Mouse (Mus musculus): ENCODE measurements around the gene Ppm1h.
A peak's percentile ranks its signal among the peaks of the same experiment; 100 is the strongest.

The Ppm1h gene

DNA sequence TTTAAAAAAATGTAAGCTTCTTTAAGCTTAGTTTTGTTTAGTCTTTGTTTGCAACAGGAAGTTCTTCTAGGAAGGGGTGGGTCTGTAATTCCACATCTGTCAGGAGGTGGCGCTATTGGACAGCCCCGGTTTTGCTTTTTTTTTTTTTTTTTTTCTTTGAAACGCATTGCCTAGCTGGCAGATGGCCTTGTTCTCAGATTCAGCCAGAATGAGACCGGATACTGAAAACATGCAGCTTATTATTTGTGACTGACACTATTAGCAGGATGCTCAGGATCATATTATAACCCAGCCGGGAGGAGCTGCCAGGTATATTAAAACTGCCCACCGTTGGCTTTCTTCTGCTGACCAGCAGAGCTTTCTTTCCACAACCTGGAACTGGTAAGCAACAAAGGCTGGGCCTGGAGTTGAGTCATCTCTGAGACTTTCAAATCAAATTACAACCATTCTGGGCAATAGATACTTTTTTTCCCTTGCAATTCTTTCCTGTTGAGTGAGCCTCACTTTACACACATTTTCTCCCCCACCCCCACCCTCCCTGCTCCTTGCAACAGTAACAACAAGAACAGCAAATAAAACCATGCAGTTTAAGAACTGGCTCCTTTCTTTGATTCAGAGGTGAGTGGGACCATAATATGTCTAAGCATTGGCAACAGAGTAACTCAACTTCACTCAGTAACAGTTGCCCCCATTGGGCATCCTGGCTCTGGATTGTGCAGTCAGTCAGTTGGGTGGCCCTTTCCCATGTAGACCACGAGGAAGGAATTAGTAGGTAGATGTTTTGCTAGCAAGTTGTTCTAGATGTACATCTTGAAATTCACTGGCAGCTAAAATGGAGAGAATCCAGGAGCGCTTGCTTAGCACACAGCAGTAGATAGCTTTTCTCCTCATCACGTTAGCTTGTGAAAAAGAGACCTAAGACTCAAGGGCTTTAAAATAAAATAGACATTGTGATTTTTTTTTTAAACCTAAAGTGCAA, 128.9 kb downstream of the Ppm1h start:
- peak; percentile 73 to 83 for DNase-seq (ENCODE audit: low spot score in 2 of 2)

DNA sequence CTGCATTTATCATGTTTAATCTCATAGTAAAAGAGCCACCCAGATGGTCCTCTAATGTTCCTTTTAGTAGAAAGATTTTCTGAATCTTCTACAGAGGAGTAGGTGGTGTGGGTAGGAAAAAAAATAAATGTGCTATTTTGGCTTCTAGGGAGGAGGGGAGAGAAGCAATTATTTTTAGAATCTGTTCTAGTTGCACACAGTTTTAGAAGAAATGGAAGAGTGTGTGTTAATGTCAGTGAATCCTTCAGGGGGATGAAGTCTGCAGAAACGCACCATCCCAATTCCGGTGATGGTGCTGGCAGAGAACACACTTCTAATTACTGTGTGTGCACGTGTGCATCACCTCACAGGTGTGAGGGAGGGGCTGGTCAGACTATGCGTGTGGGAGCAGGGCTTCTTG, 129.6 kb downstream of the Ppm1h start:
- DNase-seq (ENCODE audit: low spot score in 2 of 2) = no peak

DNA sequence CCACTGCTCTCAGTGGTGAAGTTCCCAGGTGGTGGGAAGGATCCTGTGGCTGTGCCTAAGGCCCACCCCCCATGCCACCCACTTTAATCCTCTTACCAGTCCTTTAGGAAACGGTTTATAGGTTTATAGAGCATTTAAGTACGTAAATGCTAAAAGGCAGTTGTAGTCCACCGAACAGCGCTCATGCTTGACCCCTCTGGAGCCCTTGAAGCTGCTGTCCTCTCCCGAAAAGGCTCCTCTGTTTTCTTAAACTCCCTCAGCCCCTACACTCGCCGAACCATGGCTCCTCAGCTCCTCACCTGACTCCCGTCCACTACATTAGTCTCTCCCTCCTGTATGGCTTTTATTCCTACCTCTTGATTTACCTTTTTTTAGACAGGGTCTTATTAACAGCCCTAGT, 131.3 kb downstream of the Ppm1h start:
- no peak for DNase-seq (ENCODE audit: low spot score in 2 of 2)

DNA sequence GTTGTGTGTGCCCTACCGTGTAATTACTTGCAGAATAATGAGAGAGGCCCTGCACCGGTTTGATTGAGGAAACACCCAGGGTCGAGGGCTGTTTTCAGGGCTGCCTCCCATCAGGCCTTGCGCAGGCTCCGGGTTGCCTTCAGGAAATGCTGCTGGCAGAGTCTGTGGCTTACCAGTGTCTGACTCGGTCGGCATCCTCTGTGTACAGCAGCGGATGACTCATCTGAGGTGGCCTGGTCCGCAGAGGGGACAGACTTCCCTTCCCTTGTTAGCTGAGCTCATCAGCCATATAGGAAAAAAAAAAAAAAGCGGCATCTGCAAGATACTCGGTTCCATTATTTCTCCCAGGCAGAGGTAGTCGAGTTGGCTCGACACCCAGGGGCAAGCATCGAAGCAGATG, 136.5 kb downstream of the Ppm1h start:
- DNase-seq (ENCODE audit: low spot score in 2 of 2) = peak; percentile 59 to 69

DNA sequence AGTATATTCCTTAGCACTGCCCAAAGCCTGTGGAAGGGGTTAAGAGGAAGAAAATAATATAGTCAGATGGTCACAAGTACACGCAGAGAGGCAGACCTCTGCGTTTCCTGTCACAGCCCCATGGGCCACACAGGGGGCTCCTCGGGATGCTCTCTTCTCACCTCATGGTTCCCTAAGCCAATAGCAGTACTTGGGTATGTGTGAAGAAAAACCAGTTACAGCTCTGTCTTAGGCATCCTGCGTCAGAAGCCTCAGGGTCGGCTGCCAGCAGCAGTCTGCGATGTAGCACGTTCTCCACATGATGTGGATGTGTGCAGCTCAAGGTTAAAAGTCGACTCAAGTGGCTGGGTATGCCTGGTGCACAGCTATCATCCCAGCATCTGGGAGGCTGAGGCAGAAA, 139.2 kb downstream of the Ppm1h start:
- no peak for DNase-seq (ENCODE audit: low spot score in 2 of 2)

DNA sequence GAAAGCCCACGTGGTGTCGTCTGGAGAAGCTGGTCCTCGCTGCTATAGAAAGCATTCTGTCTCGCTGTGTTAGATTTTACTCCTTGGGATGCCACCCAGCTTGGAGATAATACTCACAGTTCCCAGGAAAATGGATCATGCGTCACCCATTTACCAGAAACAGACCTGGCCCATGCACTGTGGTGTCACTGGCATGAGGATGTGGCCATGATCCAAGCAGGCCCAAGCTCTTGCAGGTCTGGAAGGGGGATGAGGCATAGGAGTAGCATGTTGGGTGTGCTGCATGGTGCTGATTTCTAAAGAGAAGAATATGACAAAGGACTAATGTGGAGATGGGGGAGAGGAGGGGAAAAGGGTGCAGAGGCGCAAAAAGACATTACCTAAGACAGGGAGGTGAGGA, 141.2 kb downstream of the Ppm1h start:
- no peak for DNase-seq (ENCODE audit: low spot score in 2 of 2)

DNA sequence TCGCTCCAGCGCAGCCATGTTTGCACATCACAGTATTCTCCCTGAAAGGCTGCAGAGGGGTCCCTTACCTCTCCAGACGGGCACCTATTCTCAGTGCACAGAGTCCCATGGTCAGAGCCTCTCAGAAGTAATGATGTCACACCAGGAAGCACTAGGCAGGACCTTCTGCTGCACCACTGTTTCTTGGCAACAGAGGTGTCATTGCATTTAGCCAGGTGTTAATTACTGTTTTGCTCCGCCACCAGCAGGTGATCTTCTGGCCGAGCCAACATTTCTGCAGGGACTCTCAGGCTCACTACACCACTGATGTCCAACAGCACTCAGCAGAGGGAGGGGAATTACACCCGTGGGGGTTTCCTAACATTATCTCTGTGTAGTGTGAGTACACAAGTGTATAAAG, 143.0 kb downstream of the Ppm1h start:
- DNase-seq (ENCODE audit: low spot score in 2 of 2) = no peak

DNA sequence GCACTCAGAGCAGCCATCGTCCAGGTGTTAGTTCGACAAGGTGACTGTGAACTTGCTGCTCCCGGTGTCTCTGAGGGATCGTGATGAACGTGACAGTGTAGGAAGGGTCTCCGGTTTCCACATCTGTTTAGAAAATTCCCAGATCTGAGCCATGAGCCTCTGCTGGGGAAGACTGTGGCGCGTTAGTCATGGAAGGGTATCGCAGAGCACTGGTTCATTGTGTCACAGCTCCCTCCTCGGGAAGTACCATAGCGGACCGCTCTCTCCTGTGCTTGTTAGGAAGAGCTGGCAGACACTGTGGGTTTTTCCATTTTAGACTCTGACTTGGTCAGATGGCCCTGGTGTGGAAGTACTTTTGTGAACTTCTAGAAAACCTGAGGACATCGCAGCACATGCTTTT, 145.1 kb downstream of the Ppm1h start:
- DNase-seq (ENCODE audit: low spot score in 2 of 2) = no peak

DNA sequence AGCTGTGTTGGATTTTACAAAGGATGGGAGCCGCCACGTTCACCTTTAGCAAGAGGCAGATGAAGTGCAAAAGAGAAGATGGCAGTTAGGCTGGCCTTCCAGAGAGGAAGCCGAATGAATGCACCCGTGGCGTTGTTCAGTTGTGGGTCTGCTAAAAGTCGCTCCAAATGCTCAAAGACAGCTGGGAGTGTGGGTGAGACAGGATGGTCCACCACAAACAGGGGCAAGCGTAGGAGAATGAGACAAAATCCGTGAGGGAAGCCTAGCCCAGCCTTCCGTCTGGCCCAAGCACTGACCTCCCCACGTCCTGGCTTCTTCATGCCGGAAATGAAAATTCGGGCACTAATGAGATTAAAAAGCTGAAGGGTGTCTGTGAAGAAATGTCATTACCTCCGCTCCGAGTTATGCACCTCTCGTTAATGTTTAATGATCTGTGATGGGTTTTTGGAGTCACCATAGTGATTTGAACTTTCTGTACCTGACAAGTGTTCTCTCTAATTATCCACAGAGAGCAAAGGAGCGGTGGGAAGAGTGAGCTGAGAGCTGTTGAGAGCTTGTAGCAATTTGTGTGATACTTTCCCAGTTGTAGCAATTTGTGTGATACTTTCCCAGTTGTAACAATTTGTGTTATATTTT, 148.3 kb downstream of the Ppm1h start:
- no peak for DNase-seq (ENCODE audit: low spot score in 2 of 2)

DNA sequence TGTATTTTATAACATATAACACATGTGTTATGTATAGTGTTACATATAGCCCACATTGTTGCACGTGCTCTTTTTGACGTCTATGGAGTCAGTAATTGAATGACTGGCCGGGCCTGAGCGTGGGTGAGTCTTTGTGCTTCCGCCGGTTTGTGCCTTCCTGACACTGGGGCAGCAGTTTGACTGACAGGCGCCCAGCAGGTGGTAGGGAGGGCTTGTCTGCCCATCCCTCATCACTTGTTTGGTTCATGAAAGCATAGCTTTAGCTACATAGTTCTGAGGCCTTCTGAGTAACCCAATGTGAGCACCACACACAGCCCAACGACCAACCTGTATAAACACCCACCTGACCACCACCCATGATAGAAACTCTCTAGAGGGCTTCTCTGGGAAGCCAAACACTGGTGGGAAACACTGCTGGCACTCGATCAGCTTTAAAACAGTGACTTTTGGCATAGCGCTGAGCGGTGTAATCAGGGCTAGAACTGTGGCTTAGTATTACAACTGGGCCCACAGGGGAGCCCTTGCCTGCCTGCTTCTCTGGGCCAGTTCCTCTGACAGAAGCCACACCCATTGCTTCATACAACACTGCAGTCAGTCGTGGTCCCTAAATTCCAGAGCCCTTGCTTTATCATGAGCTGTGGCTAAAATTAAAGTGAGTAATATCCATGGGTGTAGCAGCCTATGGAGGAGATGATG, 149.3 kb downstream of the Ppm1h start:
- DNase-seq (ENCODE audit: low spot score in 2 of 2) = no peak

DNA sequence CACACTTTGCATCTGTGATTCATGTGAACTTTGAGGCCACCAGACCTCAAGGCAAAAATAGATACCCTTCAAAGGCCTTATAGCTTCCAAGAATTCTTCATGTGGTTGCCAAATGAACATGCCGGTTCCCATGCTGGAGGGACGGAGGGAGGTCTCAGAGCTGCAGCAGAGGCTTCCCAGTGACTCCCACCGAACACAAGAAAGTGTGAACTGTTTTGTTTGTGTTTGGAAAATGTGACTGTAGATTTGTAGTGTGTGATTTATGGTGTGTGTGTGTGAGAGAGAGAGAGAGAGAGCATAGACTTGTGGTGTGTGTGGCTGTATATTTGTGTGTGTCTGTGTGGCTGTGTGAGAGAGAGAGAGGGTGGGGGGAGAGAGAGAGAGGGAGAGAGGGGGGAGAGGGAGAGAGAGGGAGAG, 151.2 kb downstream of the Ppm1h start:
- no peak for DNase-seq (ENCODE audit: low spot score in 2 of 2)

DNA sequence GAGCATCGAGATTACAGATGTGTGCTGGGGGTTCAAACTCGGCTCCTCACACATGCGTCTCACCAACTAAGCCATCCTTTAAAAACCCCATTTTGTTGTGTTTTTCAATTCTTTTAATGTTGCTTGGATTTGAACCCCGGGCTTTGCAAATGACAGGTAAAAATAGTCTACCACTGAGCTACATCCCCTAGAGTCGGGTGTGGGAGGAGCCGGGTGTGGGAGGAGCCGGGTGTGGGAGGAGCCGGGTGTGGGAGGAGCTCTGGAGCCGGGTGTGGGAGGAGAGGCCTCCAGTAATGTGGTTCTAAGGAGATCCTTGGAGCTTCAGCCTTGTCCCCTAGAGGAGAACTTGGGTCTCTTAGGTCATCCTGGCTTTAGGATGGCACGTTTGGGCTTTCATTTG, 152.1 kb downstream of the Ppm1h start:
- no peak for DNase-seq (ENCODE audit: low spot score in 2 of 2)

DNA sequence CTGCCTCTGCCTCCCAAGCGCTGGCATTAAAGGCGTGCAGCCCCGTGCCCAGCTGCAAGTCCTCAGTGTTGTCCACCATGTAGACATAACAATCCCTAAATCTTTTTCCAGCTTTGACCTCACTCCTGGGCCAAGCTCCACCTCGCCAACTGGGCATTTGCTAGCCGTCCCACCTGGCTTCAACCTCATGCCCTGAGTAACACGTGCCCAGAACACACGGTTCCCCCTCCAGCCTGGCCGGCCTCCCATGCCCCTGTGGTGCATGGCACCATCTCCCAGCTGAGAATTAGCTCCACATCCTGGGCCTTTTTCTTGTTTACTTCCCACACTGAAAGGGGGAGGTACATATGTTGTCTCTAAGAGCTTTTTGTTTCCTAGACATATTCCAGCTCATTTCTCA, 163.5 kb downstream of the Ppm1h start:
- no peak for DNase-seq (ENCODE audit: low spot score in 2 of 2)

DNA sequence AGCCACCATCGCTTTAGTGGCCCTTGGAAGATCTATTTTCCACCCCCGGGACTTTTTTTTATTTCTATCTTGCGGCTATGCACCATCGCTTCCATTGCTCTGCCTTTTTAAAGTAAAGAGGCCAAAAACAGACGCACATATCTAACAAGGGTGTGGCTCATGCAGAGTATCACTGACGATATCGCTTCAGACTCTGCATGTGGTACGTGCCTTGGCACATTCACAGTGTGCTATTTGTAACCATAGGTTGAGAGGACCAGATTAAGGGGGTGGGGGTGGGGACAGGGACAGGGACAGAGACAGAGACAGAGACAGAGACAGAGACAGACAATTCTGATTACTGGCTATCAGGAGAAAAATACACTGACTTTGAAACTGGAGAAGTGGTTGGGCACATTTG, 164.4 kb downstream of the Ppm1h start:
- no peak for DNase-seq (ENCODE audit: low spot score in 2 of 2)

DNA sequence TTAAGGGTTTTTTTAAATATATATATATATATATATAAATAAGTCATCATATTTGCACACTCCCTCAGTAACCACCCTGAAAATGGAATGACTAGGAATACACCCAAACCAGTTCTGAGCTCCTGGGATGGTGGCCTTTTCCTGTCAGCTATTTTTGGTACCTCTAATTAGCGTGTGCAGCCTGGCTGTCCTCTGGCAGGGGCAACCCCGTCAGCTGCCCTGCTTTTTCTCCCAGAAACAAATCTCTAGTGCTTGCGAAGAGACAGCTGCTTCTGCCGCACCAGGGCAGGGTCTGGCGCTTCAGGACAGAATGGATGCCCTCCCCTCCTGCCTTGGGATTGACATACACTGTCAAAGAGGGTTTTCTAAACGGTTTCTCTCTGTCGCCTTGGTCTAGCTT, 166.9 kb downstream of the Ppm1h start:
- peak; percentile 46 to 61 for DNase-seq (ENCODE audit: low spot score in 2 of 2)

DNA sequence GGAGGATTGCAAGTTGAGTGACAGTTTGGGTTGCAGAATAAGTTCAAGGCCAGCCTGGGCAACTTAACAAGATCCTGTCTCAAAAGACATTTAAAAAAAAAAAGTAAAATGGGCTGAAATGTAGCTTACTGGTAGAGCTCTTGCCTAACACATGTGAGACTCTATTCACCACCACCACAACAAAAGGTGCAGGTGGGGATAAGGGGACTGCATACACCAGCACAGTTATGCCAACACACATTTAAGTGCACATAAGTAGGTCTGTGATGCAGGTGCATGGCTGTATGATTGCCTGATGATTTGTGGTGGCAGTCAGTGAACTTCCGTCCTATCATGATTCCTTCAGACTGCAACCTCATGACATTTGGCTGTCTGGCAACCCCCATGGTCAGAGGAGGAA, 167.9 kb downstream of the Ppm1h start:
- no peak for DNase-seq (ENCODE audit: low spot score in 2 of 2)

DNA sequence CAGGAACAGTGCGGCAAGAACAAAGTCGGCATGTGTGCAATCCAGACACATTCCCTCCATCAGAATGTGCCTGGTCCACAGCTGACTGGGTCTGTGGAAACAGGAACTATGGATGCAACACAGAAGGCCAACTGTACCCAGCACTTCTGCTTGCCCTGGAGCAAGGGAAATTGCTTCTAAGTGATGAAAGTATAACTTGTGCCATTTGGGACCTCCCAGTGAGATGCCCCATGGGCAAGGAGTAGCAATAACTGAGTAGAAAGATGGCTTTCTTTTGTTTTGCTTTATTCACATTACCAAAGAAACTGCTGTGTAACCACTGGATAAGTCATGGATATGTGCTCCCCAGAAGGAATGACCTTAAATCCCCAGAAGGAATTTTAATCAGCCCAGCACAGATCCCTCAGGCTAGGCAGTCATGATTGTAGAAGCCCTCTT, 169.5 kb downstream of the Ppm1h start:
- no peak for DNase-seq (ENCODE audit: low spot score in 2 of 2)

DNA sequence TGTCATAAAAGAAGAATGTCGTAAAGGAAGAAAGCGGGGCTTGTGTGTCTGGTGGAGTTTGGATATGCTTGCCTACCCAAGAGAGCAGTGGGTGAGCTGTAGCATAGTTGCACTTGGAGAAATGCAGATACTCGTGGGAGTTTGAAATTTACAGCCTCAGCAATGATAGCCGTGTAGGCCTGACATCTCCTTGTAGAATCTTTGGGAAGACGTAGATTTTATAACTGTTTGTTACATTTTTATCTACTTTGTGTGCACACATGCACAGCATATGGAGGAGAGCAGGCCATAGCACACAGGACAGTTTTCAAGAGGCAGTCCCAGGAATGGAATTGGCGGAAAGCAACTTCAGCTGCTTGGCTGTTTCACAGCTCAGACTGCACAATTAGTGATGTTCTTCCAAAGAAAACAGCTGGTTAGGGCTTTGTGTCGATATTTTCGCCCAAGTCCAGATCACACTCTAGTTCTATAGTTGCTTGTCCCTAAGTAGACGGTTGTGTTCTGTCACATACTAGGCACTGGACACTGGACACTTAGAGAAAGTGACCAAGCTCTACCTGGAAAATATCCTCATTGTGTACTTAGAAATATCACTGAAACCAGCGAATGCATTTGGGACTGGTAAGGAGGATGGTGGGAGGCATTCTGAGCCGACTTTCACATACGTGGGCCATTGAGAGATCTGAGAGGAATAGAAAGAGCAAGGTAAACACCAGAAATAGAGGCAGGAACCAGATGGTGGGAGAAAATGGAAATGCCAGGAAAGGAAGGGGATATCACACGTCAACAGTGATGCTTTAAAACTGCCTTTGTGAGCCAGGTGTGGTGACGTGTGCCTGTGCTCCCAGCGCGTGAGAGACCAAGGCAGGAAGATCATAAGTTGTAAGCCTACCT, 173.0 kb downstream of the Ppm1h start:
- DNase-seq (ENCODE audit: low spot score in 2 of 2) = no peak

DNA sequence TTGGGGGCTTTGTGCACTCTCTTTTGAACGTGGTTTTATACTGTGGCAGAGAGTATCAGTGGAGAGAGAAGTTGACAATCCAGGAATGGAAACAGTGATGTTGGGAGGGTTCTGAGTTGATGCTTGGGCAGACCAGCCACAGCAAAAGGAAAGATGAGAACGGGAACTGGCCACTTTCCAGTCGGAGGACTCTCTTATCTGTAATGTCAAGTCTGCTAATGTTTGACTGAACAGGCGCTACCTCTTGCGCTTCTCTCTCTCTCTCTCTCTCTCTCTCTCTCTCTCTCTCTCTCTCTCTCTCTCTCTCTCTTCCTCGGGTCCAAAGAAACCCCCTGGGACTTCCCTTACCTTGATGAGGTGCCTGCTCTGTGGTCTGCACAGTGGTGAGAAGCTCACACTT, 176.0 kb downstream of the Ppm1h start:
- no peak for DNase-seq (ENCODE audit: low spot score in 2 of 2)

DNA sequence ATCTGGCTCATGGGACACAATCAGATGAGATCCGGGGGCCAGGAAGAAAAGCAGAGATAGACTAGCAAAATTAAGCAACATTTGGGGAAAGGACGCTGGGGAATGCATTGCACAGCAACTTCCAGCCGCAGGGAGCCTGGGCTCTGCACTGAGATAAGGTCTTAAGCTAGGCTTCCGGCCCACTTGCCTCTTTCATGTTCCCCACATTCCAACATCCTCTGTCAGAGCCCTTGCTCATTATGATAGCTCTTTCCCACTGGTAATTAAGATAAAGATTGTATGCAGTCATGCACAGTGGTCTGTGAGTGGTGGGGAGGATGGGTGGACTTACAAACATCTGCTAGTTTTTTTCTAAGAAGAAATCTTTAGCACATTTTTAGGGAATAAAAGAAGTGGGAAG, 176.6 kb downstream of the Ppm1h start:
- no peak for DNase-seq (ENCODE audit: low spot score in 2 of 2)

DNA sequence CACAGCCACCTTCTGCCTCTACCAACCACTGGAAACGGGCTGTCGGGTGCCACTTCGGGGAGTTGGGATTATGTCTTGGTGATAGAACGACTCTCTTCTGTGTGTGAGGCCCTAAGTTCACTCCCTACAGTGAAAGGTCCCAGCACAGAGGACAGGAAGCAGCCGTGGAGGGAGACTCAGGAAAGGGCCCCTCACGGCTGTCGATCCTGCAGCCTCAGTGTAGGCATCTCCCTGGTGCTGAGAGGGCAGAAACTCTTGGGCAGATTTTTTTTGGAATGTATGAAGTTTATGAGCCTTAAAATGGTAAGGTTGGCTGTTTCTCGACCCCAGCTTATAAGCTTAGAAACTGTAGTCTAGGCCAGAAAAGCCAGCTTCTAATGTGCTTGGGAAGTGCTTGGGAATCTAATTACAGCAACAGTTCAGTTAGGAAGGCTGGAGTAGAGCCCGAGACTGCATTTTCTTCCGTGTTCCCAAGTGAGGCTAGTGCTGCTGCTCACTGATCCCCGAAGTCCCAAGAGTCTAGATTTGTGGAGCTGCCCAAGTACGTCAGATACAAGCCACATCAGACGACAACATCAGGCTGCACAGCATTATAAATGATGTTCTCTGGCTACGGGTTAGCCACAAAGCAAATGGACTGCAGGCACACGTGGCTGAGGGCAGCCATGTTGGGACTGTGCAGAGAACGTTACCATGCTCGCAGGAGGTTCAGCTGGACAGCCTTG, 177.6 kb downstream of the Ppm1h start:
- DNase-seq (ENCODE audit: low spot score in 2 of 2) = no peak

All from right cerebral cortex, postnatal 10 days (tissue).